Mouse (Mus musculus) intestine, embryonic 14.5 days (tissue): ENCODE measurements around the gene Mlycd. TPM values are rescaled to one million over a fixed set of nuclear protein-coding genes. Genes with fewer than 3 reads are reported as not detected.

Experiments
- ATAC-seq: fragments of 200-750 bp; cut with Nextera tagmentation; replicated peaks from 2 replicates; pipeline ENCODE4 v1.8.0; 2017; ENCODE audit warnings: low read depth, moderate number of reproducible peaks, moderate TSS enrichment, moderate library complexity; ENCODE audit not compliant: low FRiP score, low TSS enrichment
- DNase-seq: peaks from one replicate; pipeline ENCODE4 v3.0.0-alpha.2; 2018; ENCODE audit warnings: low spot score
- H3K27ac ChIP-seq: fragments of 300-500 bp; sonication (generic); 2 replicates; pipeline ENCODE4 v1.5.1; 2014; ENCODE audit warnings: low read depth, mild to moderate bottlenecking, control low read depth
- H3K27me3 ChIP-seq: fragments of 300-500 bp; sonication (generic); replicated peaks from 2 replicates; pipeline ENCODE4 v1.6.1; 2014; ENCODE audit warnings: low read length, control low read depth; ENCODE audit not compliant: control insufficient read depth, insufficient read depth
- H3K36me3 ChIP-seq: fragments of 300-500 bp; sonication (generic); 2 replicates; pipeline ENCODE4 v1.6.1; 2014; ENCODE audit warnings: low read length, control low read depth; ENCODE audit not compliant: control insufficient read depth, insufficient read depth
- H3K4me1 ChIP-seq: fragments of 300-500 bp; sonication (generic); replicated peaks from 2 replicates; pipeline ENCODE4 v1.6.1; 2014; ENCODE audit warnings: low read length, control low read depth, mixed read lengths; ENCODE audit not compliant: control insufficient read depth, insufficient read depth
- H3K4me2 ChIP-seq: fragments of 300-500 bp; sonication (generic); 2 replicates; pipeline ENCODE4 v1.6.1; 2014; ENCODE audit warnings: low read length
- H3K4me3 ChIP-seq: fragments of 300-500 bp; sonication (generic); 2 replicates; pipeline ENCODE4 v1.5.1; 2014; ENCODE audit warnings: low read depth, low read length, control low read depth, mixed read lengths
- H3K9ac ChIP-seq: fragments of 300-500 bp; sonication (generic); 2 replicates; pipeline ENCODE4 v1.6.1; 2014; ENCODE audit warnings: mild to moderate bottlenecking, low read length
- H3K9me3 ChIP-seq: fragments of 300-500 bp; sonication (generic); 2 replicates; pipeline ENCODE4 v1.6.1; 2016; ENCODE audit warnings: low read length, control low read depth; ENCODE audit not compliant: control insufficient read depth
- WGBS: fragments of 180-500 bp; shearing (Covaris S2); extraction: QIAGEN DNeasy Blood & Tissue Kit; methylation state at CpG from one replicate; pipeline ENCODE4 v1.1.7; 2014; 5-methylcytosine and 5-hydroxymethylcytosine counted together
- polyA plus RNA-seq: library from polyadenylated mRNA; unstranded; fragments of >200 nt; fragmentation: Nextera tagmentation; extraction: Ambion mirVana; gene quantifications from 2 replicates; pipeline ENCODE4 v1.2.1, GENCODE M21; 2014

Gene Mlycd
- polyA plus RNA-seq, 1 experiment from 2014 or later, result 17.9 TPM

GRCm38 (mm10) chr8:119412037-119412734 is 17.5 kb downstream of the Mlycd start:
- 54% methylated on average over 10 of the region's 10 CpGs for WGBS
- H3K4me2 ChIP-seq, result no peak overlapping the region
- H3K9ac ChIP-seq, result no peak overlapping the region
- ATAC-seq (no peak; the same call in 1 of the 2 replicates), DNase-seq (no peak)
- H3K4me3 ChIP-seq, result no peak overlapping the region
- no peaks in the 10 kb centered on the region for H3K4me1 ChIP-seq
- no peaks in the 10 kb centered on the region for H3K9me3 ChIP-seq
- H3K27me3 ChIP-seq, result no peaks in the 10 kb centered on the region
- H3K36me3 ChIP-seq, result peaks cover 39% of the 10 kb centered on the region
- H3K27ac ChIP-seq, result no peak overlapping the region

DNA sequence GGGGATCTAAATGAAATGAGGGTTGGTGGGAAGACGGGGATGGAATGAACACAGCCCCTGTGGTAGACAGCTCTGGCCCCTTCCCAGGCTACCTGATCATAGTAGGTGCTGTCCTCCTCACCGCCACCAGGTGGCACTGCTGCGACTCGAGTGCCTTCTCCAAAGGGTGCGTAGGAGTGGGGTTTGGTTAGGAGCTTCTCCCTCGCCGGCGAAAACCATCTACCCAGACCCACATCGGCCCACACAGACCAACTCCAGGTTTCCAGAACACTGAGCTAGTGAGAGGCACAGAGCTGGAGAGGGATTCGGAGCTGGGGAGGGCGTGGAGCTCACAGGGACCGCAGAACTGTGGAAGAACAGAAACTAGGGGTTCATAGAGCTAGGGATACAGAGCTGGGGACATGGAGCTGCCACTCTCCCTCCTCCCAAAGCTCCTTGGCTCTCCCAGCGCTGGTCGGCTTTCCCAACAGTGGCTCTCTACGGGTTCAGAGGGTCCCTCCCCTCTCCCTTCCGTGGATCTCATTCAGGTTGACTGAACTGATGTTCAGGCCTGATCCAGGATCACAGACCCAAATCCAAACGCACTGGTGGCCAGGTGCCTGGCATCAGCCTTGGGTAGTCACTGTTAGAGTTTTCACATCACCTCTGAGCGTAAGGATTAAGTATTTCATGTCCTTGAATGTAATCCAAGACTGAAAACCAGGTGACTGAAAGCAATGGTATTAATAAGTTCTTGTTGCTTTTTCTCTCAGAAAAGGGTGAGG is 18.2 kb downstream of the Mlycd start:
- Histone ChIP-seq H3K9ac (peak overlapping the region; percentile 34), H3K4me3 (0 out of 2 replicates have a peak overlapping the region, but pooled peaks have one; percentile 10), H3K27me3 (no peaks in the 10 kb centered on the region), H3K4me1 (no peaks in the 10 kb centered on the region), H3K4me2 (peak overlapping the region; percentile 39), H3K27ac (no peak overlapping the region), H3K36me3 (peaks cover 32% of the 10 kb centered on the region), H3K9me3 (no peaks in the 10 kb centered on the region)
- 12% methylated on average over 18 of the region's 18 CpGs for WGBS
- DNase-seq, result peak; percentile 90
- peak; percentile 67 for ATAC-seq

DNA sequence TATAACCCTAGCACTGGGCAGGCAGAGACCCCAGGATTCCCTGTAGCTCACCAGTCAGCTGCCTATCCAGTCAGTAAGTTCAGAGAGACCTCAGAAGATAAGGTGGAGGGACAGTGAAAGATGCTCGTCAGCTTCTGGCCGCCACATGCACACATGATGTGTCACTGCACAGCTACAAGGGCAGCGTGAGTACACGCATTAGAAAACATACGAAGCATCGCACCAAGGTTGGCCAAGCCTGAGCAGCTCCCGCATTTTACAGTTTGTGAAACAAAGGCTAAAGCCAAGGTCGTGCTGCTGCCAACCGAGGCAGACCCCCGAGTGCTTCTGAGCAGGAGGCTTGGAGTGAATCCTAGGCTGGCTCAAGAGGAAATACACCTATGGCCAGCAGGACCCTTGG is 18.9 kb downstream of the Mlycd start:
- Histone ChIP-seq H3K4me3 (no peak overlapping the region), H3K9me3 (no peaks in the 10 kb centered on the region), H3K36me3 (peaks cover 25% of the 10 kb centered on the region), H3K4me1 (no peaks in the 10 kb centered on the region), H3K27ac (no peak overlapping the region), H3K9ac (no peak overlapping the region), H3K4me2 (no peak overlapping the region), H3K27me3 (no peaks in the 10 kb centered on the region)
- ATAC-seq (no peak), DNase-seq (no peak)
- 84% methylated on average over 10 of the region's 10 CpGs for WGBS

GRCm38 (mm10) chr8:119420318-119420717 is 25.6 kb downstream of the Mlycd start:
- no peaks in the 10 kb centered on the region for H3K36me3 ChIP-seq
- 76% methylated on average over 7 of the region's 7 CpGs for WGBS
- H3K9me3 ChIP-seq, result no peaks in the 10 kb centered on the region
- ATAC-seq (no peak), DNase-seq (no peak)
- H3K4me1 ChIP-seq, result 0 out of 2 replicates have a peak, but pooled peaks cover 5% of the 10 kb centered on the region
- H3K4me2 ChIP-seq, result no peak overlapping the region
- no peak overlapping the region for H3K4me3 ChIP-seq
- H3K27ac ChIP-seq, result no peak overlapping the region
- H3K27me3 ChIP-seq, result no peaks in the 10 kb centered on the region
- no peak overlapping the region for H3K9ac ChIP-seq

- 68% methylated on average over 9 of the region's 9 CpGs for WGBS
- H3K27me3 ChIP-seq, result no peaks in the 10 kb centered on the region
- no peaks in the 10 kb centered on the region for H3K9me3 ChIP-seq
- H3K4me2 ChIP-seq, result no peak overlapping the region
- ATAC-seq, result no peak
- DNase-seq, result no peak
- H3K36me3 ChIP-seq, result no peaks in the 10 kb centered on the region
- H3K4me3 ChIP-seq, result no peak overlapping the region
- H3K4me1 ChIP-seq, result 0 out of 2 replicates have a peak, but pooled peaks cover 5% of the 10 kb centered on the region
- H3K27ac ChIP-seq, result no peak overlapping the region
- no peak overlapping the region for H3K9ac ChIP-seq
Measured at GRCm38 (mm10) chr8:119421603-119422122, 27.0 kb downstream of the Mlycd start.

DNA sequence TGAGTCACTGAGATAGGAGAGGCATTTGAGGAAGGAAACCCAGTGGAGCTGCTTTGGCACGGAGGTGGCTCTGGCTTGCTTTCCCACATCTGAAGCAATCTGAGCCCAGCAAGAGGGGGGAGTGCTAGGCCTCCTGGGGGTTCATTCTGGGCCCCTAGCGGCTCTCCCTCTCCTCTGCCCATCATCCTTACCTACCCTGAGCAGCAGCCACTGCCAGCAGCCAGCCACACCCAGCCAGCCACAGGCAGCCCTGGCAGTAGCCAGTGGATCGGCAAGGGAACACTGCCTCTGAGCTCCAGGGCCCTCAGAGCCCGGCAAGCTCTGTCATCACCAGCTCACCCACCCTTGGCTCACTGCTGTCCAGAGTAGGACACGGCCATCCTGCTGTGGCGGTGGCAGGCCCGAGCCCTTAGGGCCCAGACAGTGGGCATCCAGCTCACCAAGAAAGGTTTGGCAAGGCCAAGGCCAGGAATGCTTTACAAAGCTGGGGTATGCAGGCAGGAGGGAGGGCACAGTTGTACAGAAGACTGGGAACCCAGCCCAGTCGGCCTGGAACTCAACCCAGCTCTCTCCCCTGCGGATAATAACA is 27.5 kb downstream of the Mlycd start:
- H3K9me3 ChIP-seq, result no peaks in the 10 kb centered on the region
- ATAC-seq (no peak), DNase-seq (no peak)
- H3K27ac ChIP-seq, result no peak overlapping the region
- 0 out of 2 replicates have a peak, but pooled peaks cover 5% of the 10 kb centered on the region for H3K4me1 ChIP-seq
- H3K36me3 ChIP-seq, result no peaks in the 10 kb centered on the region
- H3K9ac ChIP-seq, result no peak overlapping the region
- 62% methylated on average over 9 of the region's 9 CpGs for WGBS
- H3K4me2 ChIP-seq, result no peak overlapping the region
- no peak overlapping the region for H3K4me3 ChIP-seq
- H3K27me3 ChIP-seq, result no peaks in the 10 kb centered on the region

DNA sequence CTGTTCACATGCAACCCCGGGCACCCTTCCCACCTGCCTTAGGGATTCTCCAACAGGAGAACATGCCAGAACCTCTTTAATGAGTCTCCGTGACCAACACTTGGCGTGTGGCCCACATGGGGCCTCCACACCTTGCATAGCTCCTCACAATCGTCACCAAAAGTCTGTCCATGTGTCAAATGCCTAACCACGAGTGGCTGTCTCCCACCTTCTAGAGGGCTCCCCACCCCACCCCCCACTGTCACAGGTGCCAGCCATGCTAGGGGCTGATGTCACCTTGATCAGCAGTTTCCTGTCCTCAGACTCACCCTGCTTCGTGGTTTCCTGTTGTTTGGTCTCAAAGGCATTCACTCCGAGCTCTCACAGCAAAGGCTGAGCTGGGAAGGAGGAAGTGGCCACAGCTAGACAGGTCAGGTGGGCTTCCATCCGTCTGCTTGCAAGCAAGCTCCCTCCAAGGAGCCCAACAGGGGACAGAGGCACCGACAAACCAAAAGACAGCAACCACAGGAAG is 29.0 kb downstream of the Mlycd start:
- no peak overlapping the region for H3K9ac ChIP-seq

DNA sequence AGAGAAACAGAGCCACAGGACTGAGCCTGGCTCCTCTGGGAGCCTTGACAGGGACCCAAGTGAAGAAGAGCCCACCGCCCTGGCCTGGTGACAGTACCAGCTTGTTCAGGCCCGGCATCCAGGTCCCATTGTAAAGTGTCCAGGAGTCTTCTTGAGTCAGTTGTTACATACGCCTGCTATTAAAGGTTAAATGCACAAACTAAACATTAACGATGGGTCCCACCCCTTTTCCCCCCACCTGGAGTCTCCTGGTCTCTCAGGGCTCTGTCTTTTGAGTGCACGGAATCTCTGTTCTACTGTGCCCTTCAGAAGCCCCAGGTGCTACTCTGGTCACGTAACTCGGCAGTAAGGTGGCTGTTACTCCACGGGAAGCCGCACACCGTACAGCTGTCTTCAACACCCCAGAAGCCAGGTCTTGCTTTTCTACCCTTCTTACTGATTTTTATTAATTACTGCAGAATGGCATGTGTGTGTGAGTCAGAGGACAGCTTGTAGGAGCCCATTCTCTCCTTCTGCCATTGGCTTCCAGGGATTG is 29.6 kb downstream of the Mlycd start:
- no peaks in the 10 kb centered on the region for H3K9me3 ChIP-seq
- no peak overlapping the region for H3K9ac ChIP-seq
- H3K4me1 ChIP-seq, result 0 out of 2 replicates have a peak, but pooled peaks cover 5% of the 10 kb centered on the region
- H3K27ac ChIP-seq, result no peak overlapping the region; the same call in 1 of the 2 replicates
- WGBS, result 78% methylated on average over 10 of the region's 10 CpGs
- no peaks in the 10 kb centered on the region for H3K27me3 ChIP-seq
- ATAC-seq (no peak), DNase-seq (no peak)
- H3K4me3 ChIP-seq, result no peak overlapping the region
- no peaks in the 10 kb centered on the region for H3K36me3 ChIP-seq
- H3K4me2 ChIP-seq, result no peak overlapping the region

More for the DNA sequence above, 29.0 kb downstream of the Mlycd start:
- no peak for DNase-seq
- Histone ChIP-seq H3K4me3 (no peak overlapping the region), H3K4me2 (no peak overlapping the region), H3K36me3 (no peaks in the 10 kb centered on the region), H3K27ac (no peak overlapping the region), H3K4me1 (0 out of 2 replicates have a peak, but pooled peaks cover 5% of the 10 kb centered on the region), H3K27me3 (no peaks in the 10 kb centered on the region), H3K9me3 (no peaks in the 10 kb centered on the region)
- ATAC-seq, result no peak
- 56% methylated on average over 9 of the region's 9 CpGs for whole genome bisulfite sequencing
